Mouse (Mus musculus): ENCODE measurements around the gene Zbtb11. TPM values are rescaled to one million over a fixed set of nuclear protein-coding genes. Genes with fewer than 3 reads are reported as not detected.
A peak's percentile ranks its signal among the peaks of the same experiment; 100 is the strongest.
"Not testable (repeated sequence)": the region's sequence is repeated elsewhere in the genome, so short reads cannot be mapped to it uniquely, and the experiment has no call there.

Zbtb11 gene
- polyA plus RNA-seq, 1 experiment from 2014 or later = 24.4 TPM

DNA sequence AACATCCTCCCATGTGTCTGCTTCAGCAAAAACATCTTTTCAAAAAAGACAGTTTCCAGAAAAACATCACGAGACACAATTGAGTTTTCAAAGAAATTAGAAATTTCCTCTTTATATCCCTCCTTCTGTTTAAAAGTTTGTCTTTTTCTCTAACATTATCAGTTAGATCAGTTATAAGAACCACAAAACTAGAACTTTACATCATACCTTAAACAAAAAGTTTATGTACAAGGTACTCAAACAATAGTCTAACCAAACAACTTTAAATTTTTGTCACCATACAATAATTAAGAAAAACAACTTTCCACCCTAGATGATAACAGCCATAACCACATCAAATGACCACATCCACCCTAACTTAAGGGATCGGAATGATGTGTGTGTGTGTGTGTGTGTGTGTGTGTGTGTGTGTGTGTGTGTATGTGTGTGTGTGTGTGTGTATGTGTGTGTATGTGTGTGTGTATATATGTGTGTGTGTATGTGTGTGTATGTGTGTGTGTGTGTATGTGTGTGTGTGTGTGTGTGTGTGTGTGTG is 25.7 kb upstream of the Zbtb11 start:
- not testable (repeated sequence) for H3K27me3 ChIP-seq (ENCODE audit: control insufficient read depth, insufficient read depth, low read length); H3K9ac ChIP-seq (replicated peaks; ENCODE audit: low read length); H3K4me3 ChIP-seq (replicated peaks; ENCODE audit: low read depth, low read length); H3K27ac ChIP-seq (replicated peaks; ENCODE audit: low read depth, low read length); H3K9me3 ChIP-seq (ENCODE audit: control insufficient read depth, low read length); H3K4me1 ChIP-seq (ENCODE audit: control insufficient read depth, insufficient read depth, low read length); ATAC-seq (ENCODE audit: low FRiP score, low TSS enrichment); H3K36me3 ChIP-seq (ENCODE audit: control insufficient read depth, insufficient read depth, low read length); H3K4me2 ChIP-seq (ENCODE audit: low read length); DNase-seq
- 89% methylated on average over 2 of the region's 2 CpGs for WGBS

DNA sequence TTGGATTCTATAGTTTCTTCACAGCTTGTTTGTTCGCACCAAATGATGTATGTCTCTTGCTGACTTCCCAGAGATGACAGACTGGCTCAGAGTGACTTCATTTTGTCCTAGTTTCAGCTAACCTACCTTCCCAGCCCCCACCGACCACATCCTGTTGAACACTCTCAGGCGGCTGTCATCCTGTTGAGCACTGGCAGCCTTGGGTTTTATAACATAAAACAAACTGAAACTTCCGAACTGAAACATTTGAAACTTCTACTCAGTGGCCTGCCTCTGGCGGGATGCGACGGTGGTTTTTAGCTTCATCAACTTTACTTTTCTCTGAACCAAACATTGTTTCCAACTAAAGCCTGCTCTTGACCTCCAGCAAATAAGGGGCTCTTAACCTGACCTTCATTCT is 24.7 kb upstream of the Zbtb11 start:
- 80% methylated on average over 7 of the region's 7 CpGs for WGBS
- Histone ChIP-seq H3K27me3 (ENCODE audit: control insufficient read depth, insufficient read depth, low read length) (no peaks in the 10 kb centered on the region), H3K27ac (replicated peaks; ENCODE audit: low read depth, low read length) (no peak overlapping the region), H3K9me3 (ENCODE audit: control insufficient read depth, low read length) (no peaks in the 10 kb centered on the region), H3K4me3 (replicated peaks; ENCODE audit: low read depth, low read length) (no peak overlapping the region), H3K36me3 (ENCODE audit: control insufficient read depth, insufficient read depth, low read length) (no peaks in the 10 kb centered on the region), H3K4me2 (ENCODE audit: low read length) (no peak overlapping the region), H3K9ac (replicated peaks; ENCODE audit: low read length) (no peak overlapping the region), H3K4me1 (ENCODE audit: control insufficient read depth, insufficient read depth, low read length) (no peaks in the 10 kb centered on the region)
- ATAC-seq (ENCODE audit: low FRiP score, low TSS enrichment) = no peak
- DNase-seq = no peak

DNA sequence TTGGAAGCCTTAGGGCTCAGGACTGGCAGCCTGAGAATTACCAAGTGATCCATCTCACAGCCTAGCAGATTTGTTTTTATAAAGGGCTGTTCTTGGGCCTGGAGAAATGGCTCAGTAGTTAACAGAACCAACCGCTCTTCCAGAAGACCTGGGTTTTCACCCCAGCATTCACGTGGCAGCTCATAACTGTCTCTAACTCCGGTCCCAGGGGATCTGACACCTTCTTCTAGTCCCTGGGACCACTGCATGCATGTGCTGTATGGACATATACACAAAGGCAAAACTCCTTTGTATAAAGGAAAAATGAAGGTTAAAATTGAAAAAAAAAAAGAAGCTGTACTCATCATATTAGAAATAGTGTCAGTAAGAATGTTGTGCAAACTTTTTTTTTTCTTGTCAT is 23.2 kb upstream of the Zbtb11 start:
- Histone ChIP-seq H3K27ac (replicated peaks; ENCODE audit: low read depth, low read length) (no peak overlapping the region), H3K27me3 (ENCODE audit: control insufficient read depth, insufficient read depth, low read length) (no peaks in the 10 kb centered on the region), H3K4me2 (ENCODE audit: low read length) (no peak overlapping the region), H3K9ac (replicated peaks; ENCODE audit: low read length) (no peak overlapping the region), H3K36me3 (ENCODE audit: control insufficient read depth, insufficient read depth, low read length) (no peaks in the 10 kb centered on the region), H3K9me3 (ENCODE audit: control insufficient read depth, low read length) (no peaks in the 10 kb centered on the region), H3K4me1 (ENCODE audit: control insufficient read depth, insufficient read depth, low read length) (no peaks in the 10 kb centered on the region), H3K4me3 (replicated peaks; ENCODE audit: low read depth, low read length) (no peak overlapping the region)
- ATAC-seq (ENCODE audit: low FRiP score, low TSS enrichment) (no peak), DNase-seq (no peak)
- WGBS = 75% methylated on average over 3 of the region's 3 CpGs

DNA sequence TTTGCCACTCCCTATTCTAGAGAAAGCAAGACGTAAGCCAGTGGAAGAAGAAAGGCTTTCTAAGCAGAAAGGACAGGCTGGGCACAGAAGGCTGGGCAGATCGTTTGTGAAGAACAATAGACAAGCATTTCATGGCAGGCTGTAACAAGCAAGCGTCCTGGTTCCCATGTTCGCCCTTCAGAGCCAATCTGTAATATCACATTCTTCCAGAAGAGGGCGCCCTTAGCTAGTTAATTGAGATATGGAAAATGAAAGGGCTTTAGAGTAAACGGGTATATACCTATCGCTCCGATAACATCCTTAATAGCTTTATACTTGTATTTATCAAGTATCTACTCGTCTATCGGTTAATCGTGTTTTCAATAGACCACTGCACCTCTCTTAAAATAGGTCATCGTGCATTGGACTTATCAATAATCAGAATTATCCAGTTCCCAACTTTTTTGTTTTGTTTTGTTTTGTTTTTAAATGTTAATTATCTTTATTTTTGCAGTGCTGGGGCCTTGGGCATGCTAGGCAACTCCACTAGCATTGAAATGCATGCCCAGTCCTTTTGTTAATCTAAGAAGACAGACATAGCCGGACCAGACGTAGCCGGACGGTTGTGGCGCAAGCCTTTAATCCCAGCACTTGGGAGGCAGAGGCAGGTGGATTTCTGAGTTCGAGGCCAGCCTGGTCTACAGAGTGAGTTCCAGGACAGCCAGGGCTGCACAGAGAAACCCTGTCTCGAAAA is 22.6 kb upstream of the Zbtb11 start:
- Histone ChIP-seq H3K9me3 (ENCODE audit: control insufficient read depth, low read length) (no peaks in the 10 kb centered on the region), H3K27ac (replicated peaks; ENCODE audit: low read depth, low read length) (no peak overlapping the region), H3K4me1 (ENCODE audit: control insufficient read depth, insufficient read depth, low read length) (no peaks in the 10 kb centered on the region), H3K9ac (replicated peaks; ENCODE audit: low read length) (no peak overlapping the region), H3K4me2 (ENCODE audit: low read length) (no peak overlapping the region), H3K27me3 (ENCODE audit: control insufficient read depth, insufficient read depth, low read length) (no peaks in the 10 kb centered on the region), H3K4me3 (replicated peaks; ENCODE audit: low read depth, low read length) (no peak overlapping the region), H3K36me3 (ENCODE audit: control insufficient read depth, insufficient read depth, low read length) (no peaks in the 10 kb centered on the region)
- DNase-seq (peak; percentile 92), ATAC-seq (ENCODE audit: low FRiP score, low TSS enrichment) (peak; percentile 55; the same call in 1 of the 2 replicates)
- WGBS = 42% methylated on average over 19 of the region's 19 CpGs

DNA sequence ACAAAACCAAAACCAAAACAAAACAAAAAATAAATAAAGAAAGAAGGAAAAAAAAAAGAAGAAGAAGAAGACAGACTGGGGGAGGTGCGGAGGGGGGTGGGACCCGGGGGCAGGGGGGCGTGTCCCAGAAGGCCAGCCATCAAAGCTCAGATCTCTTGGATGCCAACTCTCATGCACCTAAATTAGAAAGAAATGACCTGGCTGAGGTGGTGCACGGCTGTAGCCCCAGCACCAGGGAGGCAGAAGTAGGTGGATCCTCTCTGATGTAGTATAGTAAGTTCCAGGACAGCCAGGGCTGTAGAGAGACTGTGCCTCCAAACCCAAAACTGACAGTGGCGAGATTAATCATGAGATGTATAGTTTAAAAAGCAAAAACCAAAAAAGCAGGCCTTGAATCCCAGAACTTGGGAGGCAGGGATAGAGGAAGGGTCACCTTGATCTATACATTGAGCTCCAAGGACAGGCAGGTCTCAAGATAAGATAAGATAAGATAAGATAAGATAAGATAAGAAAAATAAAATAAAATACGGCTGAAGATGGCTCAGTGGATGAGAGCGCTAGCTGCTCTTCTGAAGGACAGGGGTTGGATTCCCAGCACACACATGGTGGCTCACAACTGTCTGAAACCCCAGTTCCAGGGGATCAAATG is 21.9 kb upstream of the Zbtb11 start:
- H3K27ac ChIP-seq (replicated peaks; ENCODE audit: low read depth, low read length) = no peak overlapping the region
- H3K36me3 ChIP-seq (ENCODE audit: control insufficient read depth, insufficient read depth, low read length) = no peaks in the 10 kb centered on the region
- H3K9ac ChIP-seq (replicated peaks; ENCODE audit: low read length) = no peak overlapping the region
- no peaks in the 10 kb centered on the region for H3K27me3 ChIP-seq (ENCODE audit: control insufficient read depth, insufficient read depth, low read length)
- WGBS = 82% methylated on average over 7 of the region's 7 CpGs
- DNase-seq = no peak
- no peak overlapping the region for H3K4me2 ChIP-seq (ENCODE audit: low read length)
- no peak for ATAC-seq (ENCODE audit: low FRiP score, low TSS enrichment)
- no peaks in the 10 kb centered on the region for H3K4me1 ChIP-seq (ENCODE audit: control insufficient read depth, insufficient read depth, low read length)
- no peak overlapping the region for H3K4me3 ChIP-seq (replicated peaks; ENCODE audit: low read depth, low read length)
- H3K9me3 ChIP-seq (ENCODE audit: control insufficient read depth, low read length) = no peaks in the 10 kb centered on the region

DNA sequence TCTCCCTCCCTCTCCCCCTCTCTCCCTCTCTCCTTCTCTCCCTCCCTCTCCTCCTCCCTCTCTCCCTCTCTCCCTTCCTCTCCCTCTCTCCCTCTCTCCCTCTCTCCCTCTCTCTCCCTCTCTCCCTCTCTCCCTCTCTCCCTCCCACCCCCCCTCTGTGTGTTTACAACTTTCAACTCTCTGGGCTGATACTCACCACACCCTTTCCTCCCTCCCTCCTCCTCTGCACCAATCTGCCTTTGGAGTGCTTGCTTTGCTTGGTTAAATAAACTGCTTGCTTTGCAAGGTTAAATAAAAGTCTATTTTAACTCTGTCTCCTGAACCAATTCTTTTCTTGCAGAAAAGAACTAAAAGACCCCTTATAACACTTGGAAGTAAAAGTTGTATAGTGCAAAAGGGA is 20.9 kb upstream of the Zbtb11 start:
- Histone ChIP-seq H3K4me2 (ENCODE audit: low read length) (no peak overlapping the region), H3K27me3 (ENCODE audit: control insufficient read depth, insufficient read depth, low read length) (no peaks in the 10 kb centered on the region), H3K4me3 (replicated peaks; ENCODE audit: low read depth, low read length) (no peak overlapping the region), H3K27ac (replicated peaks; ENCODE audit: low read depth, low read length) (no peak overlapping the region), H3K36me3 (ENCODE audit: control insufficient read depth, insufficient read depth, low read length) (no peaks in the 10 kb centered on the region), H3K9me3 (ENCODE audit: control insufficient read depth, low read length) (no peaks in the 10 kb centered on the region), H3K9ac (replicated peaks; ENCODE audit: low read length) (no peak overlapping the region), H3K4me1 (ENCODE audit: control insufficient read depth, insufficient read depth, low read length) (no peaks in the 10 kb centered on the region)
- ATAC-seq (ENCODE audit: low FRiP score, low TSS enrichment) (no peak), DNase-seq (no peak)

DNA sequence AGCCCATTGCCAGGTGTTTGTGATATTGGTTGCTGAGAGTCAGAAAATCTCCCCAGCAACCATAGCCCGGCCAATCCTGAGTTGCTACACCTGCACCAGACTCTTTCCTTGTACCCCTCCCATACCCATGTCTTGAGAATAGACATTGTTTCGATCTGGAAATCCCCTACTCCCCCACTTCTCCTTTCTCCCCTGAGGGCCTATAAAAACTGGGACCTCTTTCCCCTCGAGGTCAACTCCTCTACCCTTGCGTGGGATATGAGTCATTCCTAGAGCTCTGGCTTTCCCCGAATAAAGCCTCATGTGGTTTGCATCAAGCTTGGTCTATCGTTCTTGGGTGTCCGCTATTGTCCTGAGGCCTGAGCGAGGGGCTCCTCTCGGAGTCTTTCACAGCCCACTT is 19.5 kb upstream of the Zbtb11 start:
- not testable (repeated sequence) for H3K4me2 ChIP-seq (ENCODE audit: low read length); H3K27ac ChIP-seq (replicated peaks; ENCODE audit: low read depth, low read length); H3K27me3 ChIP-seq (ENCODE audit: control insufficient read depth, insufficient read depth, low read length); H3K4me3 ChIP-seq (replicated peaks; ENCODE audit: low read depth, low read length); H3K4me1 ChIP-seq (ENCODE audit: control insufficient read depth, insufficient read depth, low read length); H3K36me3 ChIP-seq (ENCODE audit: control insufficient read depth, insufficient read depth, low read length); DNase-seq; H3K9me3 ChIP-seq (ENCODE audit: control insufficient read depth, low read length); ATAC-seq (ENCODE audit: low FRiP score, low TSS enrichment); H3K9ac ChIP-seq (replicated peaks; ENCODE audit: low read length)
- WGBS = 95% methylated on average over 9 of the region's 9 CpGs

DNA sequence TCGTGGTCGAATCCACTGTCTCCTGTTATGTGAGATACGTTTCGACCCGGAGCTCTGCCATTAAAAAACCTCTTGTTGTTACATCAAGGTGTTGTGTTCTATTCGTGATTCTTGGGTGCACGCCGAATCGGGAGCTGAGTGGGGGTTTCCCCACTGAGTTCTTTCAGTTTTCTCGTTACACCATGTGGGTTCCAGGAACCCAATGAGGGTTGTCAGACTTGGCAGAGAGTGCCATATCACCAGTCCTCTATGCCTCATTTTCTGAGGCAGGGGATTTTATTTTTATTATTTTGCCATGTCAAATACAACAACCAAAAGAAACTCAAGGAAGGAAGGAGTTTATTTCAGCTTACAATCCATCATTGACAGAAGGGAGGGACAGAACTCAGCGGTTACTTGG is 10.6 kb upstream of the Zbtb11 start:
- not testable (repeated sequence) for ATAC-seq (ENCODE audit: low FRiP score, low TSS enrichment); DNase-seq; H3K4me2 ChIP-seq (ENCODE audit: low read length); H3K9ac ChIP-seq (replicated peaks; ENCODE audit: low read length); H3K27me3 ChIP-seq (ENCODE audit: control insufficient read depth, insufficient read depth, low read length); H3K9me3 ChIP-seq (ENCODE audit: control insufficient read depth, low read length); H3K27ac ChIP-seq (replicated peaks; ENCODE audit: low read depth, low read length); H3K4me1 ChIP-seq (ENCODE audit: control insufficient read depth, insufficient read depth, low read length); H3K36me3 ChIP-seq (ENCODE audit: control insufficient read depth, insufficient read depth, low read length); H3K4me3 ChIP-seq (replicated peaks; ENCODE audit: low read depth, low read length)
- 89% methylated on average over 6 of the region's 11 CpGs for WGBS

Data from midbrain, embryonic 14.5 days (tissue).